Mouse (Mus musculus) lung, adult 2 months (tissue): Measurements from ENCODE around the gene Tchh. TPM values are rescaled to one million over a fixed set of nuclear protein-coding genes. Genes with fewer than 3 reads are reported as not detected.
A peak's percentile ranks its signal among the peaks of the same experiment; 100 is the strongest.

Experiments used
- DNase-seq: peaks from one replicate; pipeline ENCODE4 v3.0.0; 2022
- H3K4me1 ChIP-seq: fragments of 200-500 bp; 2 replicates; pipeline ENCODE4 v1.6.1; 2011; ENCODE audit warnings: low read length; ENCODE audit not compliant: control insufficient read depth, insufficient read depth
- H3K4me3 ChIP-seq: fragments of 200-500 bp; replicated peaks from 2 replicates; pipeline ENCODE3; 2011; ENCODE audit warnings: low read depth, mild to moderate bottlenecking, control low read depth, low read length; ENCODE audit errors: extremely low read depth
- CTCF ChIP-seq: fragments of 200-500 bp; IDR thresholded peaks from 2 replicates; pipeline ENCODE4 v1.5.1; 2011; ENCODE audit warnings: mild to moderate bottlenecking, low read length, control low read depth; ENCODE audit not compliant: insufficient read depth
- POLR2A ChIP-seq: fragments of 200-500 bp; IDR thresholded peaks from 2 replicates; pipeline ENCODE4 v1.6.1; 2011; ENCODE audit warnings: low read depth, mild to moderate bottlenecking, control low read depth, low read length, borderline replicate concordance; ENCODE audit errors: extremely low read depth
- WGBS: fragments of 180-500 bp; shearing (Covaris S2); methylation state at CpG from one replicate; pipeline ENCODE4 v1.1.7; 2018; 5-methylcytosine and 5-hydroxymethylcytosine counted together
- polyA plus RNA-seq: library from polyadenylated mRNA; depleted of rRNA; stranded (reverse); fragments of >200 nt; gene quantifications from 2 replicates; pipeline ENCODE4 v1.2.3, GENCODE M21; 2012

Gene Tchh
- polyA plus RNA-seq, 1 experiment, result 0.28 TPM

- TF ChIP-seq POLR2A, result 0 out of 2 replicates have a peak, but pooled peaks have one; percentile 6
- peak; percentile 7; the same call in 1 of the 2 replicates for TF ChIP-seq CTCF
- H3K4me3 ChIP-seq, result peak overlapping the region; percentile 52
- H3K4me1 ChIP-seq, result peaks cover 19% of the 10 kb centered on the region
- DNase-seq, result peak; percentile 62
- WGBS, result 2% methylated on average over 59 of the region's 59 CpGs
Observed at GRCm38 (mm10) chr3:93447138-93447841, 5.2 kb downstream of the Tchh start.

GRCm38 (mm10) chr3:93466556-93466955, 24.4 kb downstream of the Tchh start:
- DNase-seq, result no peak
- Histone ChIP-seq H3K4me1 (no peaks in the 10 kb centered on the region), H3K4me3 (no peak overlapping the region)
- WGBS, result 49% methylated on average over 3 of the region's 3 CpGs
- TF ChIP-seq POLR2A (no peak), CTCF (no peak)

- Histone ChIP-seq H3K4me1 (no peaks in the 10 kb centered on the region), H3K4me3 (no peak overlapping the region)
- no peak for DNase-seq
- WGBS, result 59% methylated on average over 4 of the region's 4 CpGs
- TF ChIP-seq CTCF (no peak), POLR2A (no peak)
Observed at GRCm38 (mm10) chr3:93467130-93467529, 25.0 kb downstream of the Tchh start.

GRCm38 (mm10) chr3:93468561-93468960, 26.4 kb downstream of the Tchh start, which contains the start of gene Tchhl1:
Tchhl1 (plus strand) TSS chr3:93468754.
- WGBS, result 70% methylated on average over 5 of the region's 5 CpGs
- no peak for TF ChIP-seq CTCF
- no peak for DNase-seq
- Histone ChIP-seq H3K4me1 (no peaks in the 10 kb centered on the region), H3K4me3 (no peak within 1 kb of the TSS)

- TF ChIP-seq POLR2A (no peak), CTCF (no peak)
- Histone ChIP-seq H3K4me1 (no peaks in the 10 kb centered on the region), H3K4me3 (no peak overlapping the region)
- WGBS, result 56% methylated on average over 3 of the region's 3 CpGs
- no peak for DNase-seq
Observed at GRCm38 (mm10) chr3:93469629-93470028, 27.5 kb downstream of the Tchh start.

- no peak overlapping the region for H3K4me3 ChIP-seq
- 66% methylated on average over 1 of the region's 1 CpGs for WGBS
- DNase-seq, result no peak
- TF ChIP-seq POLR2A (no peak), CTCF (no peak)
- no peaks in the 10 kb centered on the region for H3K4me1 ChIP-seq
Observed at GRCm38 (mm10) chr3:93480053-93480452, 37.9 kb downstream of the Tchh start.

GRCm38 (mm10) chr3:93481982-93482616, 40.0 kb downstream of the Tchh start:
- DNase-seq, result no peak
- TF ChIP-seq POLR2A (no peak), CTCF (no peak)
- 52% methylated on average over 2 of the region's 2 CpGs for WGBS

GRCm38 (mm10) chr3:93485611-93486010, 43.5 kb downstream of the Tchh start:
- no peak for TF ChIP-seq CTCF
- WGBS, result 86% methylated on average over 3 of the region's 3 CpGs
- DNase-seq, result no peak
- Histone ChIP-seq H3K4me1 (no peaks in the 10 kb centered on the region), H3K4me3 (no peak overlapping the region)

More at GRCm38 (mm10) chr3:93481982-93482616, 40.0 kb downstream of the Tchh start:
- no peak overlapping the region for H3K4me3 ChIP-seq
- H3K4me1 ChIP-seq, result no peaks in the 10 kb centered on the region

GRCm38 (mm10) chr3:93488541-93488940, 46.4 kb downstream of the Tchh start:
- WGBS, result 84% methylated on average over 2 of the region's 2 CpGs
- TF ChIP-seq POLR2A (no peak), CTCF (no peak)
- Histone ChIP-seq H3K4me3 (no peak overlapping the region), H3K4me1 (no peaks in the 10 kb centered on the region)
- DNase-seq, result no peak

- Histone ChIP-seq H3K4me1 (no peaks in the 10 kb centered on the region), H3K4me3 (no peak overlapping the region)
- no peak for DNase-seq
- 64% methylated on average over 3 of the region's 3 CpGs for WGBS
- TF ChIP-seq POLR2A (no peak), CTCF (no peak)
Observed at GRCm38 (mm10) chr3:93492176-93492575, 50.0 kb downstream of the Tchh start.
